ENCODE assay signal across 9 mouse cellular contexts in the genomic region with DNA sequence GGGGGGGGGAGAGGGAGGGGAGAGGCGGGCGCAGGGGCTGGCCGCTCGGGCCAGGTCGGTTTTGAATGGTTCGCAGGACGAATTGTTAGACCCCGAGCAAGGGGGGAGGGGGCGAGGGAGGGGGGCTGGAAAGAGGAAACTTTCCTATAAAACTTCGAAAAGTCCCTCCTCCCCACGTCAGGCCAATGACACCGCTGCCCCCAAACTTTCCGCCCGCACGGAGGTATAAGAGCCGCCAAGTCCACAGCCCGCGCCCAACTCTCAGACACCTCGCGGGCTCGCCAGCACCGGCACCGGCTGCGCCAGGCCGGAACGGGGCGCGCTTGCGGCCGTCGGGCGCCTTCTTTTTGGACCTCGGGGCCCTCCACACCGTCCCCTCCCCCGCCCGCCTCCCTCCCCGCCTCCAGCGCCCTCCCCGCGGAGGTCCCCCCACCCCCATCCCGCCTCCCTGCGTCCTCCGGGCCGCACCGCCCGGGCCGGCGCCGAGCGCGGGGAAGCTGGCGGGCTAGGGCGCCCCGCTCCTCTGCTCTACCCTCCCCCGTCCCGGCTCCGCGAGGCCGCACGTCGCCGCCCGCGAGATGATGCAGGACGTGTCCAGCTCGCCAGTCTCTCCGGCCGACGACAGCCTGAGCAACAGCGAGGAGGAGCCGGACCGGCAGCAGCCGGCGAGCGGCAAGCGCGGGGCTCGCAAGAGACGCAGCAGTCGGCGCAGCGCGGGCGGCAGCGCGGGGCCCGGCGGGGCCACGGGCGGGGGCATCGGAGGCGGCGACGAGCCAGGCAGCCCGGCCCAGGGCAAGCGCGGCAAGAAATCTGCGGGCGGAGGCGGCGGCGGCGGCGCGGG. TPM values are rescaled to one million over a fixed set of nuclear protein-coding genes. Genes with fewer than 3 reads are reported as not detected.
A peak's percentile ranks its signal among the peaks of the same experiment; 100 is the strongest.
DNase-seq lines count a peak whose midpoint lies in the region; ATAC-seq and TF ChIP-seq lines count a peak whose summit lies in the region.
"Had no signal": no experiment of that assay in that cellular context is flagged by ENCODE, and none has a peak within 500 bp of the region (broad histone marks: within the 10 kb centered on the region; RNA-seq: fewer than 3 reads in every experiment).

Gene Twist1, plus strand, starts transcription at position 272 of the 841 bp plus-strand sequence.

- ATAC-seq in hindbrain, postnatal 0 days = peak; percentile 73

- peak within 1 kb of the TSS; percentile 58 for H3K4me2 ChIP-seq in hindbrain, postnatal 0 days (ENCODE audit: low read depth, low read length)

- no peak within 1 kb of the TSS; the same call in 1 of the 2 replicates for H3K27ac ChIP-seq in hindbrain, postnatal 0 days

- H3K27me3 ChIP-seq in hindbrain, postnatal 0 days (ENCODE audit: insufficient read depth, low read length) = peaks cover 74% of the 10 kb centered on the region

- H3K4me3 ChIP-seq in hindbrain, postnatal 0 days (ENCODE audit: low read length) = peak within 1 kb of the TSS; percentile 43

- H3K9me3 ChIP-seq in hindbrain, postnatal 0 days (ENCODE audit: low read length) = no peaks in the 10 kb centered on the region

- H3K4me1 ChIP-seq in hindbrain, postnatal 0 days (ENCODE audit: insufficient read depth, low read length) = no peaks in the 10 kb centered on the region

- no peaks in the 10 kb centered on the region for H3K36me3 ChIP-seq in hindbrain, postnatal 0 days (ENCODE audit: insufficient read depth, low read length)

- no peak for TF ChIP-seq CTCF in hindbrain, postnatal 0 days (IDR thresholded peaks at IDR 0.05; ENCODE audit: low read depth)

- whole genome bisulfite sequencing in hindbrain, postnatal 0 days = under 1% methylated on average over 70 of the region's 105 CpGs

- peak; percentile 40 for DNase-seq in kidney, adult 18-20 months
- DNase-seq in kidney, adult 11 months = no peak
- peak; percentile 63 to 70 for DNase-seq in adrenal gland, postnatal 36 days
- peak; percentile 67 for DNase-seq in gastrocnemius, postnatal 10 days
- peak; percentile 27 for DNase-seq in hindbrain, postnatal 0 days (ENCODE audit: low spot score)
- DNase-seq in mesoderm, embryonic 11.5 days (ENCODE audit: low read depth, low spot score) = peak; percentile 92
- DNase-seq in testis, postnatal 10 days (ENCODE audit: low spot score) = peak; percentile 86
- DNase-seq in c-Kit-positive CD71-positive TER-119-positive erythroid progenitor cells, embryonic 14.5 days (ENCODE audit: low spot score) = no peak

- H3K9ac ChIP-seq in hindbrain, postnatal 0 days (replicated peaks; ENCODE audit: low read length) = peak within 1 kb of the TSS; percentile 14; the same call in 1 of the 2 replicates

RNA-seq across cellular contexts. Expression of gene Twist1, which starts in this region (rescaled TPM):
- total RNA-seq in adrenal gland, postnatal 36 days (2021) = 1 to 10 TPM; 7.2 to 9.8 TPM
- total RNA-seq in gastrocnemius, postnatal 10 days (2021) = 1 to 10 TPM; 3.9 to 8.4 TPM
- 1.5 and 3.7 TPM in 2 replicates for total RNA-seq in hindbrain, postnatal 0 days (2014; rRNA removed)
- polyA plus RNA-seq in hindbrain, postnatal 0 days (2015; fragmentation: Nextera tagmentation; extraction: Ambion mirVana) = 1.1 TPM in 2 replicates
- total RNA-seq: MEL had no signal

Comparison
In these comparisons a context has a peak if more than half of its experiments do, and no peak if none do; other contexts are left out.
1. DNase-seq: peak in kidney, adult 18-20 months (single experiment), adrenal gland, postnatal 36 days (2 of 2), gastrocnemius, postnatal 10 days (single experiment), hindbrain, postnatal 0 days (single experiment), mesoderm, embryonic 11.5 days (single experiment) and testis, postnatal 10 days (single experiment); none in kidney, adult 11 months (single experiment) and c-Kit-positive CD71-positive TER-119-positive erythroid progenitor cells, embryonic 14.5 days (single experiment).